Mouse (Mus musculus): ENCODE data around the gene Tenm2. TPM values are rescaled to one million over a fixed set of nuclear protein-coding genes. Genes with fewer than 3 reads are reported as not detected.

Gene Tenm2
- total and polyA plus RNA-seq, 2 experiments from 2014 or later = 41.8 to 91.3 TPM

DNA sequence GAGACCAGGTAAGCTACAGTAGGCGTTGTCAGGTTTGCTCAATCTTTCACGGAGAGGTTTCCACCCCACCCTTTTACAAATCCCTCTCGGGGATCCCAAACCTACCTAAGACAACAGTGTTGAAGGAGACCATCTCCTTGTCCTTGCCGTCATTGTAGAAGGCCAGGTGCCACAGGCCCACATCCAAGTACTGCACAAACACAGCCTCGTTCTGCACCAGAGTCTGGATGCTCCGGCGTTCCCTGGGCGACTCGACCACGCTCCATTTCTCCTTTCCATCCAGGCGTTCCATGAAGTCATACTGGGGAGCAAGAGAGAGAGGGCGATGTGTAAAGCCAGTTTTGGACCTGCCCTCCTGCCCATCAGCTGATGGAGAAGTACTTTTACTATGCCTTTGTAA, 1064.5 kb downstream of the Tenm2 start:
- no peak for DNase-seq
- Histone ChIP-seq H3K9me3 (ENCODE audit: low read length) (no peaks in the 10 kb centered on the region), H3K4me1 (ENCODE audit: insufficient read depth) (no peaks in the 10 kb centered on the region), H3K4me2 (ENCODE audit: low read depth) (no peak overlapping the region), H3K4me3 (ENCODE audit: low read depth, low read length) (no peak overlapping the region), H3K27me3 (ENCODE audit: insufficient read depth, low read length) (no peaks in the 10 kb centered on the region), H3K9ac (no peak overlapping the region), H3K36me3 (ENCODE audit: insufficient read depth) (peaks cover 4% of the 10 kb centered on the region; the same call in 1 of the 2 replicates), H3K27ac (ENCODE audit: low read depth, low read length) (no peak overlapping the region)
- ATAC-seq = no peak
- TF ChIP-seq CTCF (IDR thresholded peaks at IDR 0.05; ENCODE audit: low read depth) = no peak
- WGBS = 92% methylated on average over 12 of the region's 12 CpGs

DNA sequence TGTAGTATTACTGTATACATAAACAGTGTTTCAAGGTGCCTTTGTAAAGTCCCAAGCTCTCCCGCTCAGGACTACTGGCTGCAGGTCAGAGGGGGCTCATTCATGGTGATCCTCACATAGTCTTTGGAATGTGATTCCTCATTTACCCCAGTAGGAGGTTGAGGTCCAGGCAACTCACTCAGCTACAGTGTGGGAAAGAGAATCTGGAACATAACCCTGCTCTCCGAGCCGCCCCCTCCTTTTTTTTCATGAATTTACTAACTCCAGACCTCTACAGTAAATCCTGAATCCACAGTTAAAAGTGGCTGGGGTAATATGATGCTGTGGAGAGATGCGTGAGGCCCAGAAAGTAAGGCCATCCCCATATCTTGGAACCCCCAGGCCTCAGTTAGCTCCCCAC, 1066.0 kb downstream of the Tenm2 start:
- Histone ChIP-seq H3K27me3 (ENCODE audit: insufficient read depth, low read length) (no peaks in the 10 kb centered on the region), H3K36me3 (ENCODE audit: insufficient read depth) (peaks cover 4% of the 10 kb centered on the region; the same call in 1 of the 2 replicates), H3K4me1 (ENCODE audit: insufficient read depth) (no peaks in the 10 kb centered on the region), H3K4me2 (ENCODE audit: low read depth) (no peak overlapping the region), H3K9ac (no peak overlapping the region), H3K27ac (ENCODE audit: low read depth, low read length) (no peak overlapping the region), H3K9me3 (ENCODE audit: low read length) (no peaks in the 10 kb centered on the region), H3K4me3 (ENCODE audit: low read depth, low read length) (no peak overlapping the region)
- 0 out of 2 replicates have a peak, but pooled peaks have one; percentile 7 for TF ChIP-seq CTCF (IDR thresholded peaks at IDR 0.05; ENCODE audit: low read depth)
- ATAC-seq (no peak), DNase-seq (no peak)
- WGBS = 81% methylated on average over 4 of the region's 4 CpGs

DNA sequence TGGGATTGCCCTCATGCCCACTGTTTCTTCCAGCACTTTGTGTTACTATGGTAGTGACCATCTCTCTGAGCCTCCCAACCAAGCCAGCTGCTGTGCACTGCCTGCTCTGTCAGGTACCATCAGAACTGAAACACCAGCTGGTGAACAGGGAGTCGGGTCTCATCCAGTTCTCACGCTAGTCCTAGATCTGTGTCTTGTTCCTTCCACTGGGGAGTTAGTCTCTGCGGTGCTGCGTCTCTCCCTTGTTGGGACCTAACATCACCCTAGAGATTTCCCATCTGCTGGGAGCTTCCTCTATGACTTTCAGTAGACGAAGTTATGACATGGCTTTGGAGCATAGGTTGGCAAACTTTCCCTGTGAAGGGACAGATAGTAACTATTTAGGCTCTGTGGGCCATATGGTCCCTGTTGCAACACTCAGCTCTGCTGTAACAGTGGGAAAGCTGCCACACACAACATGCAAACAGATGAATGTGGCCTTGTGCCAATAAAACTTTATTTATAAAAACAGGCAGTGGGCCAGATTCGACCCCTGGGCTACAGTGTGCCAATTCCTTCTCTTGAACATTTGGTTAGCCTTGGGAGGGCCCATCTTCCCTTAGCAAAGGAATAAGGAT, 1066.7 kb downstream of the Tenm2 start:
- peaks cover 4% of the 10 kb centered on the region; the same call in 1 of the 2 replicates for H3K36me3 ChIP-seq (ENCODE audit: insufficient read depth)
- peak; percentile 90 for ATAC-seq
- peak; percentile 78 for DNase-seq
- no peaks in the 10 kb centered on the region for H3K4me1 ChIP-seq (ENCODE audit: insufficient read depth)
- no peak overlapping the region for H3K27ac ChIP-seq (ENCODE audit: low read depth, low read length)
- no peaks in the 10 kb centered on the region for H3K27me3 ChIP-seq (ENCODE audit: insufficient read depth, low read length)
- H3K9me3 ChIP-seq (ENCODE audit: low read length) = no peaks in the 10 kb centered on the region
- no peak for TF ChIP-seq CTCF (IDR thresholded peaks at IDR 0.05; ENCODE audit: low read depth)
- H3K4me3 ChIP-seq (ENCODE audit: low read depth, low read length) = no peak overlapping the region
- H3K9ac ChIP-seq = no peak overlapping the region
- WGBS = 57% methylated on average over 6 of the region's 6 CpGs
- H3K4me2 ChIP-seq (ENCODE audit: low read depth) = no peak overlapping the region

DNA sequence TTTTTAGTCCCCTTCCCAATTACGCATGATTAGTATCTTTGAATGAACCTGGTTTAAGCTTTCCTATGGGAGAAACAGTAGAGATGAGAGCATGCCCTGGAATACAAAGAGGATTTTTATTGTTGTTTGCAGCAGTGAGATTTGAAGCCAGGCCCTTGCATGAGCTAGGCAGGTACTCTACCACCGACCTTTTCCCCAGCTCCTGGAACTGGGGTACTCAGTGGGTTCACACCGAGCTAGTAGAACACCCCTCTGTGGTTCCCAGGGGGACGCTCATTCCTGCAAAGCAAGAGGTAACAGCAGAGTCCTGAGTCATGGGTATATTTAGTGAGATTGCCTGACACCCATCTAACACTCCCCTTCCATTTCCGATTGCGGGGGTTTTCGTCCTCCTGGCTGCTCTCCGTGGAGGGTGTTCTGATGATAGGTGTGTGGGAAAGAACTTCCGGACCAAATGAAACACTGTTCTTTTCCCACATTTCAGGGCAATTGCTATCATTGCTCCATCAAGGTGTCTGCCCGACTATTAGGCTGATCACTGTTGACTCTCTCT, 1067.9 kb downstream of the Tenm2 start:
- H3K4me2 ChIP-seq (ENCODE audit: low read depth) = no peak overlapping the region
- TF ChIP-seq CTCF (IDR thresholded peaks at IDR 0.05; ENCODE audit: low read depth) = no peak
- H3K9me3 ChIP-seq (ENCODE audit: low read length) = no peaks in the 10 kb centered on the region
- no peak overlapping the region for H3K27ac ChIP-seq (ENCODE audit: low read depth, low read length)
- no peaks in the 10 kb centered on the region for H3K27me3 ChIP-seq (ENCODE audit: insufficient read depth, low read length)
- 81% methylated on average over 10 of the region's 10 CpGs for WGBS
- H3K4me1 ChIP-seq (ENCODE audit: insufficient read depth) = no peaks in the 10 kb centered on the region
- peaks cover 7% of the 10 kb centered on the region; the same call in 1 of the 2 replicates for H3K36me3 ChIP-seq (ENCODE audit: insufficient read depth)
- H3K4me3 ChIP-seq (ENCODE audit: low read depth, low read length) = no peak overlapping the region
- no peak for ATAC-seq
- no peak for DNase-seq
- no peak overlapping the region for H3K9ac ChIP-seq

DNA sequence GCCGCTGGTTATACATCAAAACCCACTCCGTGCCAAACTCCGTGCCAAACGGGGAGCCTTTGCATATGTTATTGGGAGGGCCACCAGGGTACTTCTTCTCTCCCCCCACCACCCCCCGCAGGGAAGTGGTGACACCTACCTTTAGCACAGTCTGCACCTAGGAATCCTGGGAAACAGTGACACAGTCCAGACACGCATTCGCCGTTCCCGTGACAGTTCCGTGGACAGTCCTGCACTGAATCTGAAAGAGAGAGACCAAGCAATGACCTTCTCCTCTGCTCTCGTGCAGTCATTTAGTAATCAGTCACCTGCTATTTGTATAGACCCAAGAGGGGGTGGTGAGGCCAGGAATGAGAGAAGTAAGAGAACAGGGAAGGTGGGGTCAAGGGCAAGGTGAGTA, 1072.2 kb downstream of the Tenm2 start:
- no peak for TF ChIP-seq CTCF (IDR thresholded peaks at IDR 0.05; ENCODE audit: low read depth)
- DNase-seq (no peak), ATAC-seq (no peak)
- peaks cover 5% of the 10 kb centered on the region; the same call in 1 of the 2 replicates for H3K36me3 ChIP-seq (ENCODE audit: insufficient read depth)
- H3K4me2 ChIP-seq (ENCODE audit: low read depth) = no peak overlapping the region
- WGBS = 95% methylated on average over 11 of the region's 11 CpGs
- no peaks in the 10 kb centered on the region for H3K4me1 ChIP-seq (ENCODE audit: insufficient read depth)
- H3K4me3 ChIP-seq (ENCODE audit: low read depth, low read length) = no peak overlapping the region
- H3K27ac ChIP-seq (ENCODE audit: low read depth, low read length) = no peak overlapping the region
- H3K9me3 ChIP-seq (ENCODE audit: low read length) = no peaks in the 10 kb centered on the region
- H3K9ac ChIP-seq = no peak overlapping the region
- no peaks in the 10 kb centered on the region for H3K27me3 ChIP-seq (ENCODE audit: insufficient read depth, low read length)

DNA sequence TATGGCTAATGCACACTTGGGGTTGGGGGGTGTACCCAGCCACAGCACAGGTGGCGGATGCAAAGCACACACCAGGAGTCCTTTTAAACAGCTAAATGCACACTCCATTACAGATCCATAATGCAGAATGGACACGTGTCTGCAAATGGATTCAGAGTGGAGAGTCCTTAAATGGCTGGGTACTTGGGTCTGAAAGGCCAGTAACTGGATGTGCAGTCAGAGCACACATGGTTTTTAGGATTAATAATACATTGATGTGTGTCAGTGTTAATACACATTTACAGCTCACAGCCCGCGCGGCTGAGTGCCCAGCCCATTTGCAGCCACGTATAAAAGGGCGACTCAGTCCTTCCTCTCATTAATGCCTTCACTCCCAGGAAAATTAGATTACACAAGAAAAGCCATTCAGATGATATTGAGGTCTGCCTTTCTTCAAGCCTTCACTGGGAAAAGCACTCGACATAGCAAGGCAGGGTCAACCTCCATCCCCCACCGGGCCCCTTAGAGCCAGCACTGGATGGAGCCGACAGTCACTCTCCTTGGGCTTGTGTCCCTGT, 1073.9 kb downstream of the Tenm2 start:
- no peak overlapping the region for H3K9ac ChIP-seq

DNA sequence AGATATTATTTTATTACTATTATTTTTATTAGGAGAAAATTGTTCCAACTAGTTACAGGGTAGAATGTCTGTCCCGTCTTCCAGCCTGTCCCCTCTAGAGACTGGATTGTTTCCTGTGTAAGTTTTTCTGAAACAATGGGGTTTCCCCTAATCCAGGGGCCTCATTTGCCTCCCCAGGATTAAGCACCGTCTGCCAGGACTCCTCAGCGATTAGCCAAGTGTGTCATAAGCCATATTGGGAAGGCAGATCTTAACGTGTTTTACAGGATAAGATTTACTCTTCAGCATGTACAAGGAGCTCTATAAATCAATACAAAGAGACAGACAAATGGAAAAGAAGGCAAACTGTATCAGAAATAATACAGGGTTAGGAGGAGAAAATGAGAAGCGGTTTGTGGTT, 1082.3 kb downstream of the Tenm2 start:
- Histone ChIP-seq H3K4me1 (ENCODE audit: insufficient read depth) (no peaks in the 10 kb centered on the region), H3K27ac (ENCODE audit: low read depth, low read length) (no peak overlapping the region), H3K4me2 (ENCODE audit: low read depth) (no peak overlapping the region), H3K9ac (no peak overlapping the region), H3K36me3 (ENCODE audit: insufficient read depth) (no peaks in the 10 kb centered on the region), H3K4me3 (ENCODE audit: low read depth, low read length) (no peak overlapping the region), H3K27me3 (ENCODE audit: insufficient read depth, low read length) (no peaks in the 10 kb centered on the region), H3K9me3 (ENCODE audit: low read length) (no peaks in the 10 kb centered on the region)
- WGBS = 31% methylated on average over 5 of the region's 5 CpGs
- ATAC-seq (no peak), DNase-seq (no peak)
- no peak for TF ChIP-seq CTCF (IDR thresholded peaks at IDR 0.05; ENCODE audit: low read depth)

More for the DNA sequence above, 1073.9 kb downstream of the Tenm2 start:
- no peak for ATAC-seq
- Histone ChIP-seq H3K4me1 (ENCODE audit: insufficient read depth) (no peaks in the 10 kb centered on the region), H3K36me3 (ENCODE audit: insufficient read depth) (peaks cover 5% of the 10 kb centered on the region; the same call in 1 of the 2 replicates), H3K4me2 (ENCODE audit: low read depth) (no peak overlapping the region), H3K9me3 (ENCODE audit: low read length) (no peaks in the 10 kb centered on the region), H3K27me3 (ENCODE audit: insufficient read depth, low read length) (no peaks in the 10 kb centered on the region), H3K27ac (ENCODE audit: low read depth, low read length) (no peak overlapping the region), H3K4me3 (ENCODE audit: low read depth, low read length) (no peak overlapping the region)
- 30% methylated on average over 10 of the region's 10 CpGs for WGBS
- TF ChIP-seq CTCF (IDR thresholded peaks at IDR 0.05; ENCODE audit: low read depth) = no peak
- no peak for DNase-seq
